Mouse (Mus musculus) embryonic fibroblast, embryonic 13.5 days (primary cell): ENCODE data around the gene Eml2. TPM values are rescaled to one million over a fixed set of nuclear protein-coding genes. Genes with fewer than 3 reads are reported as not detected.

ENCODE experiments used
- H3K27ac ChIP-seq: 2 replicates; pipeline ENCODE4 v1.5.1; 2012; ENCODE audit warnings: low read length, control low read depth, inconsistent platforms; ENCODE audit not compliant: insufficient read depth
- H3K4me1 ChIP-seq: 2 replicates; pipeline ENCODE4 v1.6.1; 2011; ENCODE audit warnings: low read length; ENCODE audit not compliant: control insufficient read depth, insufficient read depth
- H3K4me3 ChIP-seq: 2 replicates; pipeline ENCODE4 v1.5.1; 2011; ENCODE audit warnings: mild to moderate bottlenecking, control low read depth, low read length; ENCODE audit not compliant: insufficient read depth
- CTCF ChIP-seq: IDR thresholded peaks from 2 replicates; pipeline ENCODE4 v1.5.1; 2011; ENCODE audit warnings: mild to moderate bottlenecking, control low read depth, low read length, moderate library complexity, borderline replicate concordance; ENCODE audit not compliant: insufficient read depth
- POLR2A ChIP-seq: IDR thresholded peaks from 2 replicates; pipeline ENCODE4 v1.6.1; 2011; ENCODE audit warnings: low read depth, mild to moderate bottlenecking, control low read depth, low read length, moderate library complexity
- polyA plus RNA-seq: library from polyadenylated mRNA; stranded (reverse); fragments of >200 nt; gene quantifications from 2 replicates; pipeline ENCODE4 v1.2.4, GENCODE M21; 2011; ENCODE audit warnings: low read depth; ENCODE audit not compliant: missing spikeins, insufficient read length

The Eml2 gene
- polyA plus RNA-seq, 1 experiment: 17.3 TPM

DNA sequence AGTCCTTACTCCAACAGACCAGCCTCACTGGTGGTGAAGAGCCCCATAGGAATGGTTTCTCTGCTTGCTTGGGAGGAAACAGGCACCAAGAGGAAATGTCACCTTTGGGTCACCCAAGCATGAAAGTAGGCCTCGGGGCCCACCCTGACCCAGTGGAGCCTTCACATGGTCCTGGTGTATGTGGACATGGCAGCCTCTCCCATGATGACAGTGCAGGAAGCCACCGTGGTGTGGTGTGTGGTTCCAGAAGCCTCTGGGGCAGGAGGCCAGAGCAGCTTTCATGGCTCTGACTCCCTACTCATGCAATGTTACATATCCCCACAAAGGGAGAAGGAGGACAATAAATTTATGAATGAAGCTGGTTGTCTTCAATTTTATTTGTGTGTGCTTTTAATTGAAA lies 71.3 kb downstream of the Eml2 start:
- H3K4me1 ChIP-seq: no peaks in the 10 kb centered on the region
- no peak overlapping the region for H3K4me3 ChIP-seq
- TF ChIP-seq POLR2A (no peak), CTCF (no peak)
- H3K27ac ChIP-seq: no peak overlapping the region

DNA sequence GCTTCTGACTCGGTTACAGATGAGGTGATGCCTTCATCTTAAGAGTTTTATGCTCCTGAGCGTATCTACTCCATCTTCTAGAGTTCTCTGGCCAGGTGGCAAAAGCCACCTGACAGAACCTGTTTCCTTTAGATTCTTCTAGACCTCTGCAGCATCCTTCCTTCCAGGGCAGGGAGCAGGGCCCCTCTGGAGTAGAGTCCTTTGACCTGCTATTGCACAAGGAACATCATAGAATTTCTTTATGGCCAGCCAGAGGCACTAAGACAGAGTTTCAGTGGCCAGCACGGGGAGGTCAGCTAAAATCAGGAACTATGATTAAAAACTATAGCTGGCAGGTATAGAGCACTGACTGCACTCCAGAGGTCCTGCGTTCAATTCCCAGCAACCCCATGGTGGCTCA lies 75.9 kb downstream of the Eml2 start:
- Histone ChIP-seq H3K4me3 (no peak overlapping the region), H3K4me1 (no peaks in the 10 kb centered on the region), H3K27ac (no peak overlapping the region)
- TF ChIP-seq CTCF (no peak), POLR2A (no peak)

DNA sequence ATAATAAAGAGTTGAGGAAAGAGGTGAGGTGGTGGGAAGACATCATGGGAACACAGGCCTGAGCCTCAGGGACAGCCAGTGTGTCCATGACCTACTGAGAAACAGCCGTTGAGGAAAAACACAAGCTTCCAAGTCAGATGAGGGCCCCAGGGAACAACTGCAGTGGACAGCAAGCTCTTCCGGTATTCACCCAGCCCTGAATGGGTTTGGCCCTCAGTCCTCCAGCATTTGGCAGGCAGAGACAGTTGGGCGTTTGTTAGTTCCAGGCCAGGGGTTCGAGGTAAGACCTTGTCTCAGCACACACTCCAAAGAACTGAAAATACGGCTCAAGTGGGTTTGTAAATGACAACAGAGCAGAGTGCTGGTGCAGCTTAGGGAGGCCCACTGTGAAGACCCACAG lies 77.2 kb downstream of the Eml2 start:
- H3K27ac ChIP-seq: no peak overlapping the region
- no peak overlapping the region for H3K4me3 ChIP-seq
- no peaks in the 10 kb centered on the region for H3K4me1 ChIP-seq
- TF ChIP-seq CTCF (no peak), POLR2A (no peak)

- Histone ChIP-seq H3K4me1 (no peaks in the 10 kb centered on the region), H3K4me3 (no peak overlapping the region), H3K27ac (no peak overlapping the region)
- TF ChIP-seq POLR2A (no peak), CTCF (no peak)
Measured at GRCm38 (mm10) chr7:19255395-19255794, 79.2 kb downstream of the Eml2 start.

Other genes with a start within 250 kb of the Eml2 start
- gene Nanos2, start 189.0 kb upstream of the Eml2 start, polyA plus RNA-seq: not detected in 2 replicates
- 8.4 and 10.6 TPM in 2 replicates for gene Mypop, start 185.2 kb upstream of the Eml2 start, polyA plus RNA-seq
- 13.2 and 15.6 TPM in 2 replicates for gene Irf2bp1, start 172.4 kb upstream of the Eml2 start, polyA plus RNA-seq
- not detected in 2 replicates for gene Foxa3, start 152.9 kb upstream of the Eml2 start, polyA plus RNA-seq
- 72.6 and 78.3 TPM in 2 replicates for gene Sympk, start 152.0 kb upstream of the Eml2 start, polyA plus RNA-seq
- not detected in 2 replicates for gene Rsph6a, start 121.7 kb upstream of the Eml2 start, polyA plus RNA-seq
- gene Dmwd, start 100.2 kb upstream of the Eml2 start, polyA plus RNA-seq: 39.0 and 47.0 TPM in 2 replicates
- 75.4 and 114 TPM in 2 replicates for gene Dmpk, start 92.6 kb upstream of the Eml2 start, polyA plus RNA-seq
- gene Six5, start 81.8 kb upstream of the Eml2 start, polyA plus RNA-seq: 7.4 and 11.4 TPM in 2 replicates
- gene Gm4969, start 58.1 kb upstream of the Eml2 start, polyA plus RNA-seq: not detected in 2 replicates
- gene Fbxo46, start 56.6 kb upstream of the Eml2 start, polyA plus RNA-seq: 4.8 and 7.1 TPM in 2 replicates
- gene Qpctl, start 27.1 kb upstream of the Eml2 start, polyA plus RNA-seq: 16.3 and 19.2 TPM in 2 replicates
- 70.0 and 71.3 TPM in 2 replicates for gene Snrpd2, start 26.7 kb upstream of the Eml2 start, polyA plus RNA-seq
- gene Gipr, start 10.3 kb upstream of the Eml2 start, polyA plus RNA-seq: not detected in 2 replicates
- 0.17 and 0.18 TPM in 2 replicates for gene Gpr4, start 36.1 kb downstream of the Eml2 start, polyA plus RNA-seq
- gene Opa3, start 51.9 kb downstream of the Eml2 start, polyA plus RNA-seq: 21.8 and 24.4 TPM in 2 replicates
- 161 and 186 TPM in 2 replicates for gene Vasp, start 95.4 kb downstream of the Eml2 start, polyA plus RNA-seq
- gene Ppm1n, start 103.6 kb downstream of the Eml2 start, polyA plus RNA-seq: not detected in 2 replicates
- 6.8 and 7.8 TPM in 2 replicates for gene Rtn2, start 106.2 kb downstream of the Eml2 start, polyA plus RNA-seq
- 2.1 and 2.7 TPM in 2 replicates for gene Fosb, start 133.6 kb downstream of the Eml2 start, polyA plus RNA-seq
- 44.9 and 52.2 TPM in 2 replicates for gene Ercc1, start 168.4 kb downstream of the Eml2 start, polyA plus RNA-seq
- gene Cd3eap, start 183.1 kb downstream of the Eml2 start, polyA plus RNA-seq: 13.3 and 13.4 TPM in 2 replicates
- 11.0 and 12.5 TPM in 2 replicates for gene Ppp1r13l, start 183.3 kb downstream of the Eml2 start, polyA plus RNA-seq
- gene Ercc2, start 205.6 kb downstream of the Eml2 start, polyA plus RNA-seq: 14.3 and 22.7 TPM in 2 replicates
- gene Klc3, start 227.7 kb downstream of the Eml2 start, polyA plus RNA-seq: 5.3 and 6.3 TPM in 2 replicates
- gene Ckm, start 228.4 kb downstream of the Eml2 start, polyA plus RNA-seq: not detected in 2 replicates